Mouse (Mus musculus) forebrain, embryonic 11.5 days (tissue): ENCODE results near the gene Best2. TPM values are rescaled to one million over a fixed set of nuclear protein-coding genes. Genes with fewer than 3 reads are reported as not detected.

Experiments
- microRNA-seq: library from miRNA; unstranded; fragments of <30 nt; microRNA quantifications from one replicate; pipeline ENCODE4, GENCODE M21; 2016; ENCODE audit not compliant: insufficient number of aligned reads
- polyA plus RNA-seq: library from polyadenylated mRNA; unstranded; fragments of >200 nt; fragmentation: Nextera tagmentation; extraction: Ambion mirVana; gene quantifications from 2 replicates; pipeline ENCODE4 v1.2.1, GENCODE M21; 2014

The Best2 gene
- polyA plus RNA-seq, 1 experiment from 2014 or later = not detected

Small RNA genes lying within 50 kb of the gene (microRNA-seq; reads per million reads assigned to microRNA genes)
- gene Mir7070 = 4.2 reads per million

Other genes starting within 250 kb of the Best2 start
- 7.7 and 8.9 TPM in 2 replicates for gene Nfix, start 214.2 kb downstream of the Best2 start, polyA plus RNA-seq
- 5.5 and 6.4 TPM in 2 replicates for gene Dand5, start 191.7 kb downstream of the Best2 start, polyA plus RNA-seq
- 41.0 and 44.3 TPM in 2 replicates for gene Gadd45gip1, start 183.0 kb downstream of the Best2 start, polyA plus RNA-seq
- gene Rad23a, start 173.9 kb downstream of the Best2 start, polyA plus RNA-seq = 102 and 110 TPM in 2 replicates
- gene Calr, start 167.6 kb downstream of the Best2 start, polyA plus RNA-seq = 722 and 731 TPM in 2 replicates
- gene Farsa, start 157.5 kb downstream of the Best2 start, polyA plus RNA-seq = 112 and 120 TPM in 2 replicates
- 86.2 and 87.8 TPM in 2 replicates for gene Syce2, start 142.4 kb downstream of the Best2 start, polyA plus RNA-seq
- gene Gcdh, start 120.6 kb downstream of the Best2 start, polyA plus RNA-seq = 37.8 and 39.6 TPM in 2 replicates
- 14.2 and 17.5 TPM in 2 replicates for gene Klf1, start 112.6 kb downstream of the Best2 start, polyA plus RNA-seq
- 7.2 and 9.5 TPM in 2 replicates for gene Dnase2a, start 106.0 kb downstream of the Best2 start, polyA plus RNA-seq
- gene Mast1, start 77.2 kb downstream of the Best2 start, polyA plus RNA-seq = 14.2 and 15.9 TPM in 2 replicates
- 0.19 and 0.36 TPM in 2 replicates for gene Rtbdn, start 67.5 kb downstream of the Best2 start, polyA plus RNA-seq
- not detected in 2 replicates for gene Gm49661, start 45.1 kb downstream of the Best2 start, polyA plus RNA-seq
- gene Prdx2, start 44.9 kb downstream of the Best2 start, polyA plus RNA-seq = 1,226 and 1,312 TPM in 2 replicates
- gene Rnaseh2a, start 44.8 kb downstream of the Best2 start, polyA plus RNA-seq = 128 and 147 TPM in 2 replicates
- gene Junb, start 35.8 kb downstream of the Best2 start, polyA plus RNA-seq = 5.2 and 5.8 TPM in 2 replicates
- gene Hook2, start 23.9 kb downstream of the Best2 start, polyA plus RNA-seq = 14.8 and 15.5 TPM in 2 replicates
- gene Asna1, start 10.8 kb upstream of the Best2 start, polyA plus RNA-seq = 118 and 127 TPM in 2 replicates
- 170 and 172 TPM in 2 replicates for gene Trir, start 12.3 kb upstream of the Best2 start, polyA plus RNA-seq
- 19.9 and 27.2 TPM in 2 replicates for gene Tnpo2, start 22.4 kb upstream of the Best2 start, polyA plus RNA-seq
- 23.8 and 33.8 TPM in 2 replicates for gene Fbxw9, start 45.5 kb upstream of the Best2 start, polyA plus RNA-seq
- gene Gm5741, start 53.5 kb upstream of the Best2 start, polyA plus RNA-seq = not detected in 2 replicates
- 63.5 and 68.5 TPM in 2 replicates for gene Dhps, start 57.2 kb upstream of the Best2 start, polyA plus RNA-seq
- gene Wdr83os, start 66.2 kb upstream of the Best2 start, polyA plus RNA-seq = 123 and 125 TPM in 2 replicates
- gene Wdr83, start 66.8 kb upstream of the Best2 start, polyA plus RNA-seq = 47.3 and 57.4 TPM in 2 replicates
- 20.9 and 21.0 TPM in 2 replicates for gene Man2b1, start 68.7 kb upstream of the Best2 start, polyA plus RNA-seq
- gene Zfp791, start 108.6 kb upstream of the Best2 start, polyA plus RNA-seq = 1.1 and 1.3 TPM in 2 replicates
- gene Cks1brt, start 137.4 kb upstream of the Best2 start, polyA plus RNA-seq = not detected in 2 replicates
- not detected in 2 replicates for gene Olfr371, start 211.5 kb upstream of the Best2 start, polyA plus RNA-seq